Mouse (Mus musculus): ENCODE data around the gene Rbp2.

Gene Rbp2

DNA sequence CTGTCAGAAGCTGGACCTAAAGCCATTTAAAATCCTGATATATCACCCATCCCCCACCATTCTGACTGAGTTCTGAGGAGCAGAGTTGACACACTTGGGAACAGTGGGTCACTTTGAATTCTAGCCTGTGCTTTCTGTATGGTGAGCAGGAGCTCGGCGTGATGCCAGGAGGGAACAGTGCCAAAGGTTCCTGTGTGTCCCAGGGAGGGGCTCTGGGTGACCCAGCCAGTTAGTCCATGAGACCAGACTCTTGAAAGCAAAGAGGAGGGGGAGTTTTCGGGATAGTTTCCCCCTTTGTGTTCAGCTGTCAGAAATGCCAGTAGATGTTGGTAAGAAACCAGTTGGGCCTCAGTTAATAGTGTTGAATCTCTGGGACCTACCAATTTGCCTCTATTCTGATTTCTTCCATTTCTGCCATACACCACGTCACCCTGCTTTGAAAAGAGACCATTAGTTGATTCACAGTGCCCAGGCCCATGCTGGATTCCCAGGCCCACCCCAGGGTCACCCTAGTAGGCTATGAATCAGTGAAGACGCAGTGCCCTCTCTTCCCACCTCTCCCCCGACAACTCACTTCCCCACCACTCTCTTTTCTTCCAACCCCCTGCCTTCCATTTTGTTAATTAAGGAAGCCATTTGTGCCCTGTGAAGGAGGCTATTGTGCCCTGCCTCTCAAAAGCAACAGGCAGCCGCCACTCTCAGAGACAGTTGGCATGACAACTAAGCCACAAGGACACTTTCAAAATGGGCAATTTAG is 39.0 kb downstream of the Rbp2 start:
- peak; percentile 18 for DNase-seq (ENCODE audit: low read depth, low spot score)

DNA sequence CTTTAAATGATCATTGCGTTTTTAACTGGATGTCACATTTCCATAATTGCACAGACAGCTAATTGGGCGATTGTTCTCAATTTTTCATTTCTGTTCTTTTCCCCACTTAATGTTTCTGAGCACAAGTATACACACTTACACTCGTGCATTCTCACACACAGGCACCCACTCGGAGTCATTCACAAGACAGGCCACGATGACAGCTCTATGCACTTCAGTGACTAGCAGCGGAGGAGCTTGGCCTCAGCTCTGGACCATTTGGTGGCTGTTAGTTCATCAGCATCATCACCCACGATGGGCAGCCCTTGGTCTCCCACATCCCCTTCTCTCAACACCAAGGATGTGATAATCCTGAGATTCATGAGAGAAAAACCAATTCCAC is 39.6 kb downstream of the Rbp2 start:
- no peak for DNase-seq (ENCODE audit: low read depth, low spot score)

DNA sequence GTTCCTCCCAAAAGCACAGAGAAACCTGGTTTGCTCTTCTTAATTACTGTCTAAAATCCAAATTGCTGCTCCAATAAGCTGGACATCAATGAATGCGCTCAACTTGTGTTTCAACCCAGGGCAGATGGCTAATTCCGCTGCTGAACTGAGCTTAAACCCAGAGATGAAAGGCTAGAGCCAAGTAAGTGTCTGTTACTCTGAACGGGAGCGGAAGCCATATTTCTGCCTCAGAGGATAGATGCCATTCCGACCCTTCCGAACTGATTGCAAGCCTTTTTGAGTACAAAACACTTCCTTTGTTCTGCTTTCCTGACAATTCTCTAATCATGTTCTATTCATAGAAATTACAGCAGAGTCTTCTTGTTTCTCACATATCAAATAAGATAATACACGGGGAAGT is 41.3 kb downstream of the Rbp2 start:
- DNase-seq (ENCODE audit: low read depth, low spot score): no peak

DNA sequence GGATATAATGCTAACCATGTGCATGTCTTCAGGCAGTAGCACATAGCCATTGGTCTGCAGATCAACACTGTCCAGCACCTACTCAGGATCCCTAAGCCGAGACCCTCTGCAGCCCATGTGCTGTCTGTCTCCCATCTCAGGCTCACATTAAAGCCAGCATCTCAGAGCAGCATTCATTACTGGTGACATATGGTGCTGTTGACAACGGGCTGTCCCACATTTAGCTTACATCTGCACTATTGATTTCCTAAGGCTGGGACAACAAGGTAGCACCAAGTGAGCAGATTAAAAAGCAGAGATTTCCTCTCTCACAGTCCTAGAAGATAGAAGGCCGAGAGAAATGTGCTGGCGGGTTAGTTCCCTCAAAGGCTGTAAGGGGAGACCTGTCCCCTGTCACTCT is 43.9 kb downstream of the Rbp2 start:
- peak; percentile 12 for DNase-seq (ENCODE audit: low read depth, low spot score)

DNA sequence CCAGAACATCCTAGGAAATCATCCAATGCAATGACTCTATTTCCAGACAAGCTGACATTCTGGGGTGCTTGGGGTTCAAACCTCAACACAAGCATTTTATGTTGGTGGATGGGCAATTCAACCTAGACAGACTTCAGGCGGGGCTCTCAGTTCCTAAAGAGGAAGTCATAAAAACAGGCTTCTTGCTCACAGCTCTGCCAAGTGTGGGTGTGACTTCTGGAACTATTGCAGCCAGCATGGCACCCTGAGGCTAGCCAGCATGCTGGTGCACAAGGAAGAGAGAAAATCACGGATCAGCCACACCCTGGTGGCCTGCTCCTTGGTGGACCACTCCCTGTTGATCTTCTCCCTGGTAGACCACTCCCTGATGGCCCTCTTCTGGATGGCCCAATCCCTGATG is 45.1 kb downstream of the Rbp2 start:
- DNase-seq (ENCODE audit: low read depth, low spot score): no peak

DNA sequence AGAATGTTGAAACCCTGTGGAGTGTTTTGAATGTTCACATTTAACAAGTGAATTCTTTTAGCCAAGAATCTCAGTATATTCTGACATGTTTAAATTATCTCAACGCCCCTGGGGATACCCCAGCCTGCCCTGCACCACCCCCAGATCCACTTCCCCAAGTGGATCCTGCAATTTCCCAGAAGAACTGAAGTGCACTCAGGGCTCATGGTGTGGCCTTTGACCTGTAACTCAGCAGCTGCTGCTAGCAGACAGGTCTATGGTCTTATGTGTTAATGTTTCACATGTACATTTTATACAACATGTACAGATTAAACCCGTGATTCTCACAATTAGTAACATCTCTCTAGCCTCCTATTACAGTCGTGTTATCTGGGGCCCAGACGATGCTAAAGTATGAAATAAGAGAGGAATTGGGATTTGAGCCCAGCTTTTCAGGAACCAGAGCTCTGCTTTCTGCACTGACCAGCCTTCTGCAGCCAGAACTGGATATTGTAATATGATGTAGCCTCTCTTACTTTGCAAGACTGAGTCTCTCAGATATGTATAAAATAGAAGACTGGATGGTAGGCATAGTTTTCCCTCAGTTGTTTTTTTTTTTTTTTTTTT is 48.9 kb downstream of the Rbp2 start:
- no peak for DNase-seq (ENCODE audit: low read depth, low spot score)

DNA sequence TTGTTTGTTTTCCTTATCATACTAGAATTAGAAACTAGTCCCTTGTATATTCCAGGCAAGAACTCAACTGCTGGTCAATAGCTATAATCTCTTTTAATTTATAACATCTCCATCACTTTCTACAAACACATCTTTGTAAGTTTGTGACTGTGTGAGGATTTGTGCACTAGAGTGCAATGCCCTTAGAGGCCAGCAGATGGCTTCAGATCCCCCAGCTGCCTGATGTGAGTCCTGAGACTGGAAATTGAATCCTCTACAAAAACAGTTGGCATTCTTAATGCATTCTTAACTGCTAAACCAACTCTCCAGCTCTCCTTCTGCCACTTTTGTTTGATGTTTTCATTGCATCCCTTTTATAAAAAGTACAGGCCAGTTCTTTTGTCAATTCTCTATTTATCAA is 49.8 kb downstream of the Rbp2 start:
- no peak for DNase-seq (ENCODE audit: low read depth, low spot score)

DNA sequence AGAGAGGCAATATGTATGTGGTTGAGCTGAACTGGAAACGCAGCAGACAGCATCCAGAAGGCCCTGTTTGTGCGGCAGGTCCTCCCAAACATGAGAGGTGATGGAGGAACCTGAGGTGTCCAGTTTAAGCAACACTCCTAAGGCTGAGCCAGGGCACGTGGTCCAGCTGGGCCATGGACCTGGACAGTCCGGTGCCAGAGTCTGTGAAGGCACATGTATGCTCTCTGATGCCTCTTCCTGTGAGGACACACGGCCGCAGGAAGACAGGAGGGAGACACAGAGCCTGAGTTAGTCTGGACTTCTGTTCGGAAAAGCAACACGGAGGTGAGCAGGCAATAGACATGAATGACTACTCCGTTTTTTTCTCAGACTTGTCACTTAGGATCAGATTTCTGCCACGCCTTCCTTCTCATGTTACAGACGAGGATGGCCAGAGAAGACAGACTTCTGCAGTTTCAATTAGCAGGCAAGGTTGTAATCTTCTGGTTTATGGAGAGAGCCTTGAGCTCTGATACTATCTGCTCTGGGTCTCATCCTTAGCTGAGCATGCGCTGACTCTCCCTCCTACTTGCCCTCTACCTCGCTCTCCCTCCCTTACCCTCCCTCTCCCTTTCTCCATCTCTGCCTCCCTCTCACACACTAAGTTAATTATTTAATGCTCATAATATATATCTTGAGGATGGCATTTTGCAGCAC is 52.2 kb downstream of the Rbp2 start:
- DNase-seq (ENCODE audit: low read depth, low spot score): peak; percentile 26

DNA sequence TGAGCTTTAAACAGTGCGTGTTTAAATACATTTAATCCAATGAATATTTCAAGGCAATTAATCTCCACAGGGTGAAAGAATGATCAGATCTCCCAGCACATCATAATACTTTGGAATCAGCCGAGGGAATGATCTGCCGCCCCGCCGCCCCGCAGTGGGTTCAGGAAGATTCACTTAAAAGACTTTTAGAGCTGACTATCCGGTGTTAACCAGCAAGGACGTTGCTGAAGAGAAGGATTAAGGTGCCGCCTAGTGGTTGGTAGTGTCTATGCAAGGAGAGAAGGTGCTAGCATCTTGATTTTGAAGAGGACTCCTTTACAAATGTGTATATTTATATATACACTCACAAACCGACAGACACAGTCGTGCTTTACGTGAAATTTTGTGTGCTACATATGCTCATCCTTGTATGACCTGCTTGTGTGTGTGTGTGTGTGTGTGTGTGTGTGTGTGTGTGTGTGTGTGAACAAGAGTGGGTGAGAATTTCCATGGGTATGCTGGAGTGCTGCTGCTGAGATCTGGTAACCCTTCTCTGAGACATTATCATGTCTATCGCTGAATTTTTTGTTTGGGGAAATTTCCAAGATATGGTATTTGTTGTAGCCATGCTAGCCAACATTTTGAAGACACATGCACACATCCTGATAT is 52.9 kb downstream of the Rbp2 start:
- peak; percentile 88 for DNase-seq (ENCODE audit: low read depth, low spot score)

DNA sequence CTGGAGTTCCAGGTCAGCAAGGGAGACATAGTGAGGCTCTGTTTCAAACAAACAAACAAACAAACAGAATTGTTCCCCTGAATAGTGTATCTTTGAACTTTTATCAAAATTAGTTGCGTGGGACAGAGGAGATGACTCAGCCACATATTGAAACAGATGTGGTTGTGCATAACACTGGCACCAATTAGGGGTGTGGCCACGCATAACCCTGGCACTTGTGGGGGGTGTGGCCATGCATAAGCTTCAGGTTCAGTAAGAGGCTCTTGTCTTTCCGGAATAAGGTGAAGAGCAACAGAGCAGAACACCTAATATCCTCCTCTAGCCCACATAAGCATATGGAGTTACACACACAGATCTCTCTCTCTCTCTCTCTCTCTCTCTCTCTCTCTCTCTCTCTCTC is 58.1 kb downstream of the Rbp2 start:
- no peak for DNase-seq (ENCODE audit: low read depth, low spot score)

All from brain, adult 2 months (tissue).